Mouse (Mus musculus) heart, adult 2 months (tissue): ENCODE results near the gene Cflar. TPM values are rescaled to one million over a fixed set of nuclear protein-coding genes. Genes with fewer than 3 reads are reported as not detected.

Experiments used
- DNase-seq, 2 experiments: peaks; one replicate each; pipeline ENCODE4 v3.0.0; 2021
- H3K27ac ChIP-seq: fragments of 200-600 bp; 2 replicates; pipeline ENCODE4 v1.8.1; 2022
- H3K27me3 ChIP-seq: fragments of 200-500 bp; 2 replicates; pipeline ENCODE4 v1.6.1; 2012; ENCODE audit warnings: mild to moderate bottlenecking, low read length, inconsistent platforms, mixed read lengths; ENCODE audit not compliant: control insufficient read depth, insufficient read depth
- H3K36me3 ChIP-seq: fragments of 200-500 bp; 2 replicates; pipeline ENCODE4 v1.6.1; 2012; ENCODE audit warnings: low read length, inconsistent platforms; ENCODE audit not compliant: control insufficient read depth, insufficient read depth
- H3K4me1 ChIP-seq: fragments of 200-500 bp; 2 replicates; pipeline ENCODE4 v1.6.1; 2011; ENCODE audit warnings: low read length; ENCODE audit not compliant: control insufficient read depth, insufficient read depth
- H3K4me3 ChIP-seq: fragments of 200-600 bp; 2 replicates; pipeline ENCODE4 v1.8.1; 2022
- H3K79me2 ChIP-seq: fragments of 200-500 bp; replicated peaks from 2 replicates; pipeline ENCODE4 v1.6.1; 2012; ENCODE audit warnings: mild to moderate bottlenecking, inconsistent platforms, low read length, moderate library complexity, mixed read lengths; ENCODE audit not compliant: control insufficient read depth, insufficient read depth
- H3K9ac ChIP-seq: fragments of 200-500 bp; 2 replicates; pipeline ENCODE4 v1.6.1; 2012; ENCODE audit warnings: low read depth, mild to moderate bottlenecking, control low read depth, inconsistent platforms, low read length, mixed read lengths
- CTCF ChIP-seq: fragments of 200-600 bp; IDR thresholded peaks from 2 replicates; pipeline ENCODE4 v1.8.1; 2022; ENCODE audit warnings: antibody characterized with exemption, mild to moderate bottlenecking, moderate library complexity
- EP300 ChIP-seq: fragments of 200-500 bp; IDR thresholded peaks from 2 replicates; pipeline ENCODE4 v1.6.1; 2011; ENCODE audit warnings: low read depth, low read length, control low read depth; ENCODE audit not compliant: insufficient read depth
- POLR2A ChIP-seq: fragments of 200-500 bp; IDR thresholded peaks from 2 replicates; pipeline ENCODE4 v1.6.1; 2011; ENCODE audit warnings: mild to moderate bottlenecking, low read depth, low read length, control low read depth; ENCODE audit not compliant: insufficient read depth
- WGBS: fragments of 180-500 bp; shearing (Covaris S2); methylation state at CpG from one replicate; pipeline ENCODE4 v1.1.7; 2018; 5-methylcytosine and 5-hydroxymethylcytosine counted together
- intact Hi-C: fragments of 180-260 bp; cut with DNase I; formaldehyde crosslinking; loops from one replicate; pipeline ENCODE4 v1.15.1; 2025
- polyA plus RNA-seq: library from polyadenylated mRNA; depleted of rRNA; stranded (reverse); fragments of >200 nt; gene quantifications from 2 replicates; pipeline ENCODE4 v1.2.3, GENCODE M21; 2012
- total RNA-seq, 2 experiments: library from RNA; stranded (reverse); gene quantifications; 2 replicates each; pipeline ENCODE4 v1.2.3; 2021

Cflar gene
- total and polyA plus RNA-seq, 3 experiments, result 21.7 to 63.0 (median 50.2) TPM

DNA sequence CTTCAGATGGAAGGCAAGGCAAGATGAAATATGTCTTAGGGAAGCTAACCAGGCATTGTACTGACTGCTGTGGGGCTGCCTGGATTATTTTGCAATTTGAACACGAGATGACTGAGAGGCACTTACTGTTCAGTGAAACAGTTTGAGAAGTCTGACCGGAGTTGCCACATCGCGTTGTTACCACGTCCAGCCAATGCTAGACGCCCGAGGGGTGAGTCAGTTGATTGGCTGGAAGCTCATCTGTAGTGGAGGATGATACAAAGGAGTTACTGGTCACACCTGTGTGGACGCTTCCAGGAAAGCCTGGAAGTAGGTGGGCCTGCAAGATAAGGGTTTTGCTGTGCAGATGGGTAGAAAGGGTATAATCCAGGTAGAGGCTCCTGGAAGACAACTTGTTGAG is 8.8 kb downstream of the Cflar start:
- 66% methylated on average over 8 of the region's 8 CpGs for WGBS
- Histone ChIP-seq H3K27ac (no peak overlapping the region), H3K36me3 (peaks cover 51% of the 10 kb centered on the region)

DNA sequence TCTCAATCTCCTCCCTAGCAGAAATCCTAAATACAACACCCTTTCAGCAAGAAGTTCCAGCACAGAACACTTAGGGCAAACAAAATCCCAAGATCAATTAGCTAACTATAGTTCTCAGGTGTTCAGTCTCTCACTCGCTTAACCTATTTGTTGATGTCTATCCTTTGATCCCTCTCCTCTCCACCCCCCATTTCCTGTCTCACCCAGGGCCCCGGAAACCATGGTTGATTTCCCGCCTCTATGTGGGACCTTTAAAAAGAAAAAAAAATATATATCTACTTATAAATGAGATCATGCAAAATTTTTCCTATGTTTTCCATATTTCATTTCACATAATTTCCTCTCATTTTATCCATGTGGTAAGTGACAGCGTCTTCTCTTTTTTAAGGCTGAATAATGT is 9.7 kb downstream of the Cflar start:
- no peaks in the 10 kb centered on the region for H3K79me2 ChIP-seq
- intact Hi-C loops, result no loop called here
- no peak overlapping the region for H3K4me3 ChIP-seq
- no peak overlapping the region for H3K9ac ChIP-seq
- peaks cover 45% of the 10 kb centered on the region for H3K36me3 ChIP-seq
- TF ChIP-seq CTCF (no peak), POLR2A (no peak), EP300 (no peak)
- peaks cover 28% of the 10 kb centered on the region for H3K4me1 ChIP-seq
- DNase-seq, result no peak
- WGBS, result 41% methylated on average over 4 of the region's 4 CpGs
- no peaks in the 10 kb centered on the region for H3K27me3 ChIP-seq
- no peak overlapping the region; the same call in 1 of the 2 replicates for H3K27ac ChIP-seq

More for the DNA sequence above, 8.8 kb downstream of the Cflar start:
- H3K27me3 ChIP-seq, result no peaks in the 10 kb centered on the region
- TF ChIP-seq EP300, result no peak
- no peak for TF ChIP-seq POLR2A
- TF ChIP-seq CTCF, result no peak
- no peaks in the 10 kb centered on the region for H3K79me2 ChIP-seq
- H3K9ac ChIP-seq, result no peak overlapping the region
- H3K4me1 ChIP-seq, result peaks cover 23% of the 10 kb centered on the region
- H3K4me3 ChIP-seq, result no peak overlapping the region
- no peak for DNase-seq
- intact Hi-C loops, result no loop called here

GRCm38 (mm10) chr1:58722115-58722938 is 11.0 kb downstream of the Cflar start:
- peaks cover 27% of the 10 kb centered on the region for H3K4me1 ChIP-seq
- H3K4me3 ChIP-seq, result no peak overlapping the region
- H3K36me3 ChIP-seq, result peaks cover 44% of the 10 kb centered on the region
- TF ChIP-seq POLR2A, result no peak
- TF ChIP-seq EP300, result no peak
- no peak for TF ChIP-seq CTCF
- peak overlapping the region; percentile 32; the same call in 1 of the 2 replicates for H3K9ac ChIP-seq
- intact Hi-C loops, result no loop called here
- peak overlapping the region; percentile 56 for H3K27ac ChIP-seq
- DNase-seq, result no peak
- 47% methylated on average over 11 of the region's 11 CpGs for WGBS
- H3K79me2 ChIP-seq, result no peaks in the 10 kb centered on the region
- no peaks in the 10 kb centered on the region for H3K27me3 ChIP-seq

DNA sequence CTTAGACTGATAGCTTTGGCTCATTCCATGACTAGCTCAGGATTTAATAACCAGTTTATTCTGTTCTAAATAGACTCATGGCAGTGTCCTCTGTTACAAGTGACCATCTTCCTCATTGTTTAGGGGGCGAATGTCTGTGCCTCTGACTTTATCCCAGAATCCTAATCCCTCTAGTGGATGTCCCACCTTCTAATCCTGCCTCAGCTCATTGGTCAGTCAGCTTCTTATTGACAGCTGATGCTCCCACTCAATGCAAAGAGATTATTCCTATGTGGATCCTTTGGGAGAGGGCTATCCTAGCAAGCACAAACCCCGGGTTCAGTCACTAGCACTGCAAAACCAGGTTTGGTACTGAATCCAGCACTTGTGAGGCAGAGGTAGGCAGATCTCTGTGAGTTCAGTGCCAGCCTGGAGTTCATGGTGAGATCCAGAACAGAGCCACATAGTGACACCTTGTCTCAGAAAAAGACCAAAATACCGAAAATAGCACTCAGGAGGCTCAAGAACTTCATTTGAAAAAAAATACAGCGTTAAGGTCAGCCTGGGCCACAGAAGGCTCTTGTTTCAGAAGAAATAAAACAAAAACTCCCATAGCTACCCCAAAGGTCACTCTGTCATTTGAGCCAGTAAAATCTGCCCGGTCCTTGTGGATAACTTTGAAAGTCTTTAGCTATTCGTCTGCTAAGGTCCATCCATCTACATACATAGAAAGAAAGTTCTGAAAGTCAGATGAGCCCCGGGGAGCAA is 11.9 kb downstream of the Cflar start:
- Histone ChIP-seq H3K27me3 (no peaks in the 10 kb centered on the region), H3K9ac (no peak overlapping the region), H3K4me1 (peaks cover 35% of the 10 kb centered on the region), H3K27ac (peak overlapping the region; percentile 56), H3K4me3 (no peak overlapping the region), H3K36me3 (peaks cover 46% of the 10 kb centered on the region), H3K79me2 (peaks cover 4% of the 10 kb centered on the region)
- intact Hi-C loops, result no loop called here
- TF ChIP-seq POLR2A (no peak), EP300 (no peak)
- DNase-seq, result no peak
- WGBS, result 55% methylated on average over 7 of the region's 7 CpGs

GRCm38 (mm10) chr1:58723809-58724405 is 12.6 kb downstream of the Cflar start:
- no peak overlapping the region for H3K9ac ChIP-seq
- intact Hi-C loops, result no loop called here
- H3K4me3 ChIP-seq, result no peak overlapping the region

More at GRCm38 (mm10) chr1:58723809-58724405, 12.6 kb downstream of the Cflar start:
- no peak for DNase-seq
- H3K36me3 ChIP-seq, result peaks cover 49% of the 10 kb centered on the region
- H3K4me1 ChIP-seq, result peaks cover 35% of the 10 kb centered on the region
- H3K79me2 ChIP-seq, result peaks cover 4% of the 10 kb centered on the region
- 46% methylated on average over 7 of the region's 7 CpGs for WGBS
- peak overlapping the region; percentile 56 for H3K27ac ChIP-seq
- TF ChIP-seq CTCF, result peak; percentile 42
- no peak for TF ChIP-seq EP300
- H3K27me3 ChIP-seq, result no peaks in the 10 kb centered on the region
